Mouse (Mus musculus): ENCODE results near the gene Gpsm3. TPM values are rescaled to one million over a fixed set of nuclear protein-coding genes. Genes with fewer than 3 reads are reported as not detected.

The Gpsm3 gene
- polyA plus RNA-seq, 1 experiment, result 4.2 TPM

GRCm38 (mm10) chr17:34624981-34625380 is 35.4 kb downstream of the Gpsm3 start:
- Histone ChIP-seq H3K9ac (ENCODE audit: low read depth, poor library complexity, severe bottlenecking) (no peak overlapping the region), H3K27ac (ENCODE audit: insufficient read depth, low read length) (no peak overlapping the region), H3K4me3 (ENCODE audit: low read depth, low read length) (no peak overlapping the region), H3K9me3 (replicated peaks; ENCODE audit: control insufficient read depth, insufficient read depth, low read length, poor library complexity, severe bottlenecking) (no peaks in the 10 kb centered on the region), H3K4me1 (ENCODE audit: control insufficient read depth, insufficient read depth, low read length) (peaks cover 1% of the 10 kb centered on the region), H3K27me3 (ENCODE audit: control insufficient read depth, insufficient read depth, low read length, poor library complexity, severe bottlenecking) (no peaks in the 10 kb centered on the region), H3K36me3 (ENCODE audit: control insufficient read depth, insufficient read depth, low read length, poor library complexity, severe bottlenecking) (no peaks in the 10 kb centered on the region)
- no peak for TF ChIP-seq CTCF (IDR thresholded peaks at IDR 0.05; ENCODE audit: low read depth, low read length)
- TF ChIP-seq POLR2A (IDR thresholded peaks at IDR 0.05; ENCODE audit: insufficient read depth, low read length), result no peak
- TF ChIP-seq EP300 (IDR thresholded peaks at IDR 0.05; ENCODE audit: insufficient read depth, low read depth, low read length), result no peak

GRCm38 (mm10) chr17:34626062-34626772 is 36.6 kb downstream of the Gpsm3 start:
- Histone ChIP-seq H3K36me3 (ENCODE audit: control insufficient read depth, insufficient read depth, low read length, poor library complexity, severe bottlenecking) (no peaks in the 10 kb centered on the region), H3K27ac (ENCODE audit: insufficient read depth, low read length) (no peak overlapping the region), H3K9ac (ENCODE audit: low read depth, poor library complexity, severe bottlenecking) (peak overlapping the region; percentile 73), H3K4me3 (ENCODE audit: low read depth, low read length) (peak overlapping the region; percentile 85), H3K9me3 (replicated peaks; ENCODE audit: control insufficient read depth, insufficient read depth, low read length, poor library complexity, severe bottlenecking) (no peaks in the 10 kb centered on the region), H3K27me3 (ENCODE audit: control insufficient read depth, insufficient read depth, low read length, poor library complexity, severe bottlenecking) (peaks cover 4% of the 10 kb centered on the region; the same call in 1 of the 2 replicates), H3K4me1 (ENCODE audit: control insufficient read depth, insufficient read depth, low read length) (peaks cover 1% of the 10 kb centered on the region)
- no peak for TF ChIP-seq EP300 (IDR thresholded peaks at IDR 0.05; ENCODE audit: insufficient read depth, low read depth, low read length)
- no peak for TF ChIP-seq POLR2A (IDR thresholded peaks at IDR 0.05; ENCODE audit: insufficient read depth, low read length)
- no peak for TF ChIP-seq CTCF (IDR thresholded peaks at IDR 0.05; ENCODE audit: low read depth, low read length)

- Histone ChIP-seq H3K36me3 (ENCODE audit: control insufficient read depth, insufficient read depth, low read length, poor library complexity, severe bottlenecking) (no peaks in the 10 kb centered on the region), H3K27ac (ENCODE audit: insufficient read depth, low read length) (no peak overlapping the region), H3K9me3 (replicated peaks; ENCODE audit: control insufficient read depth, insufficient read depth, low read length, poor library complexity, severe bottlenecking) (no peaks in the 10 kb centered on the region), H3K4me1 (ENCODE audit: control insufficient read depth, insufficient read depth, low read length) (peaks cover 1% of the 10 kb centered on the region), H3K4me3 (ENCODE audit: low read depth, low read length) (peak overlapping the region; percentile 85), H3K9ac (ENCODE audit: low read depth, poor library complexity, severe bottlenecking) (peak overlapping the region; percentile 73), H3K27me3 (ENCODE audit: control insufficient read depth, insufficient read depth, low read length, poor library complexity, severe bottlenecking) (peaks cover 4% of the 10 kb centered on the region; the same call in 1 of the 2 replicates)
- TF ChIP-seq CTCF (IDR thresholded peaks at IDR 0.05; ENCODE audit: low read depth, low read length), result no peak
- no peak for TF ChIP-seq EP300 (IDR thresholded peaks at IDR 0.05; ENCODE audit: insufficient read depth, low read depth, low read length)
- TF ChIP-seq POLR2A (IDR thresholded peaks at IDR 0.05; ENCODE audit: insufficient read depth, low read length), result no peak
Observed at GRCm38 (mm10) chr17:34626773-34627092, 37.1 kb downstream of the Gpsm3 start.

GRCm38 (mm10) chr17:34627093-34627942 is 37.7 kb downstream of the Gpsm3 start:
- H3K4me1 ChIP-seq (ENCODE audit: control insufficient read depth, insufficient read depth, low read length), result peaks cover 1% of the 10 kb centered on the region

GRCm38 (mm10) chr17:34627943-34628643 is 38.5 kb downstream of the Gpsm3 start, which contains the start of gene Ppt2:
Gene Ppt2, minus strand, starts transcription at chr17:34628510.
- H3K9me3 ChIP-seq (replicated peaks; ENCODE audit: control insufficient read depth, insufficient read depth, low read length, poor library complexity, severe bottlenecking), result no peaks in the 10 kb centered on the region
- H3K36me3 ChIP-seq (ENCODE audit: control insufficient read depth, insufficient read depth, low read length, poor library complexity, severe bottlenecking), result no peaks in the 10 kb centered on the region
- peaks cover 4% of the 10 kb centered on the region; the same call in 1 of the 2 replicates for H3K27me3 ChIP-seq (ENCODE audit: control insufficient read depth, insufficient read depth, low read length, poor library complexity, severe bottlenecking)
- peak within 1 kb of the TSS; percentile 80 for H3K4me3 ChIP-seq (ENCODE audit: low read depth, low read length)
- TF ChIP-seq POLR2A (IDR thresholded peaks at IDR 0.05; ENCODE audit: insufficient read depth, low read length), result no peak
- TF ChIP-seq CTCF (IDR thresholded peaks at IDR 0.05; ENCODE audit: low read depth, low read length), result no peak
- no peak for TF ChIP-seq EP300 (IDR thresholded peaks at IDR 0.05; ENCODE audit: insufficient read depth, low read depth, low read length)
- H3K27ac ChIP-seq (ENCODE audit: insufficient read depth, low read length), result no peak within 1 kb of the TSS
- H3K4me1 ChIP-seq (ENCODE audit: control insufficient read depth, insufficient read depth, low read length), result peaks cover 1% of the 10 kb centered on the region
- peak within 1 kb of the TSS; percentile 73 for H3K9ac ChIP-seq (ENCODE audit: low read depth, poor library complexity, severe bottlenecking)

More at GRCm38 (mm10) chr17:34627093-34627942, 37.7 kb downstream of the Gpsm3 start:
- TF ChIP-seq POLR2A (IDR thresholded peaks at IDR 0.05; ENCODE audit: insufficient read depth, low read length) (no peak), CTCF (IDR thresholded peaks at IDR 0.05; ENCODE audit: low read depth, low read length) (no peak), EP300 (IDR thresholded peaks at IDR 0.05; ENCODE audit: insufficient read depth, low read depth, low read length) (no peak)
- Histone ChIP-seq H3K36me3 (ENCODE audit: control insufficient read depth, insufficient read depth, low read length, poor library complexity, severe bottlenecking) (no peaks in the 10 kb centered on the region), H3K27ac (ENCODE audit: insufficient read depth, low read length) (no peak overlapping the region), H3K4me3 (ENCODE audit: low read depth, low read length) (peak overlapping the region; percentile 85), H3K27me3 (ENCODE audit: control insufficient read depth, insufficient read depth, low read length, poor library complexity, severe bottlenecking) (peaks cover 4% of the 10 kb centered on the region; the same call in 1 of the 2 replicates), H3K9ac (ENCODE audit: low read depth, poor library complexity, severe bottlenecking) (peak overlapping the region; percentile 73), H3K9me3 (replicated peaks; ENCODE audit: control insufficient read depth, insufficient read depth, low read length, poor library complexity, severe bottlenecking) (no peaks in the 10 kb centered on the region)

Measured in ES-Bruce4 (cell line).